Mouse (Mus musculus): Measurements from ENCODE around the gene Aim2.

Gene Aim2

DNA sequence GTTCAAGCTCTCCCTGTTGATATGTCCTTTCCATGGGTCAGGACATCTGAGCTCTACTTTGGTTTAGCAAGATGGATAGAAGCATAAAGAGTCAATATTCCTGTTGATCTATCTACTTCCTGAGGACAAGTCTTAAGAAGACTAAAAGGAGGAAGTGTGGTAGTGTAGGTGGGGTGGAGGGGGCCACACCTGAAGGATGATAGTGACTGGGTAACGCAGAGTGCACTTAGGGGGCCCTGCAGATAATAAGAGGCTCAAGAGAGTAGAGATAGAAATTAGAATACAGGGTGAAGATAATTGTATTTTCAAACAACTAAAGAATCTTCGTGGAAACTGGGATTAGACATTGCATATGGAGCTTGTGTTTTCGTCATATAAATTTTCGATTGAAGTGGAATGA, 5.6 kb upstream of the Aim2 start:
- DNase-seq (ENCODE audit: low spot score in 2 of 2): no peak

DNA sequence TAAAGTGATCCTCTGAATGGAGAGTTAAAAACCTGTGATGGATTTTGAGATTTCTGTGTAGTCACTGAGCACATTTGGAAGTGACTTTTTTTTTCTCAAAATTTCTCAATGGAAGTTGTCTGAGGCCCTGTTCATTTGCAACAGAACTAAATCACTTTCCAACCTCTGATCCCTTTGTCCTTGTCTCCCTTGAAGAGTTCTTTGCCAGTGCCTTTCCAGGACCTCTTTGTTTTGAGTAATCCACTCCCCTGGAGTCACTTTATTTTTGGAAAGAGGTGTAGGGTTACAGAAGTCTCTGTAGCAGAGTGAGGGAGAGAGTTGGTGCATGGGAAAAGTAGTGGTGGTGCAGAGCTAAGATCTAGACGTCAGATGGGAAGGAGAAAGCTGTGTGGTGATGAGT, 2.2 kb upstream of the Aim2 start:
- no peak for DNase-seq (ENCODE audit: low spot score in 2 of 2)

DNA sequence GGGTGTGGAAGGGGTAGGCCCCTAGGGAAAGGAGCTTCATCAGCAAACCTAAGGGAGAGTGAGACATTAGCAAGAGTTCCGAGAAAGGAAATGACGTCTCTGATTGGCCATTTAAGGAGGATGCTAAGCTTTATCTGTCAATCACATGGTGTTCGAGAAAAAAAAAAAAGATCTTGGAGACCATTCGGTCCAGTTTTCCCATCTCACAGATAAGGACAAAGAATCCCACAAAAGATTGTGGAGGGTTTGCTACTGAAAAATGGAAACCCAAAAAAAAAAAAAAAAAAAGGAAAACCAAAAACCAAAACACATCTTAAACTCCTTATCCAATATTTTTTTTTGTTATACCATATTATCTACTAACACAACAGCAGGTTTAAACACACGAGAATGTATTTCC, 1.5 kb upstream of the Aim2 start:
- no peak for DNase-seq (ENCODE audit: low spot score in 2 of 2)

DNA sequence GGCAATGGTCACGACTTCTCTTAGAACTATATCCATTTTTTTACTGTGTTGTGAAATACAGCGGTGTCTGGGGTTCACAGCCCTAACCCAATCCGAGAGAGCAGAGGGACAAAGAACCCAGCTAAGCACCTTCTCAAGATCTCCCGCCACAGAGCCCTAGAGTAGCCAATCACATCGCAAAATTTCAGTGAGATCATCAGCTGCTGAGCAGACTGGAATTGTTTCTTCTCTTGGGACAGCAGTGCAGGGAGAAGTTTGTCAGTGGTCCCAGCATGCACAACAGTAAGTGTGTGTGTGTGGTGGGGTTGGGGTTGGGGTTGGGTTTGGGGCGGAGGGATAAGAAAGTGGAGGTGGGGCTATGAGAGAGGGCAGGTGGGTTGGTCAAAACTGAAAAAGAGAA, 733 bp upstream of the Aim2 start:
- peak in 1 of 2 experiments; percentile 28 for DNase-seq (ENCODE audit: low spot score in 2 of 2)

DNA sequence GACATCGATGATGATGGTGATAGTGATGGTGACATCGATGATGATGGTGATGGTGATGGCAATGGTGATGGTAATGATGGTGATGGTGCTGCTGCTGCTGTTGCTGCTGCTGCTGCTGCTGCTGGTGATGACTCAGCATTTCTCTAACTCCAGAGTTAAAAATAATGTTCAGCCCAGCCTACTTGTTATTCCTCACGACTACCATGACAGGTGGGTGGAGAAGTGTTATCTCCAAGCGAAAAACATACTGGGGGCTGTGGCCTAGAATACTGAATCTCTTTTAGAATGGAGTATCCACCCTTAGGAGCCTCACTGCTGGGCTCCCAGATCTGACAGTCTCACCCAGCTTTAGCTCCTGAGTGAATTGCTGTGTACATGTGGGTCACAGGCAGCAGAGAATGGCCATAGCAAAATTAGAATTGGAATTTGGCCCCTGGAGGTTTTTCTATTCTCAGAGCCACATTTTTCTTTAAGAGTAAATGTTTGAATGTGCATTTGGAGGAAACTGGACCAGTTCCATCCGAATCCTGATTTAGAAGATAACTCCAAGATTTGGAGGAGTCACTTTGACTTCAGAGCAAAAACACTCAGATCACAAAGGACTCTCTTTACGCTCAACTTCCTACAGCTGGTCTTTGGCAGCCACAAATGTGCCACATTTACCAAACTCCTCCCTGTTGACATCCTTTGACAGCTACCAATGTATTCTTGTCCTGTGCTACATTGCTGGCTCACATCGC, 4.6 kb downstream of the Aim2 start:
- no peak for DNase-seq (ENCODE audit: low spot score in 2 of 2)

DNA sequence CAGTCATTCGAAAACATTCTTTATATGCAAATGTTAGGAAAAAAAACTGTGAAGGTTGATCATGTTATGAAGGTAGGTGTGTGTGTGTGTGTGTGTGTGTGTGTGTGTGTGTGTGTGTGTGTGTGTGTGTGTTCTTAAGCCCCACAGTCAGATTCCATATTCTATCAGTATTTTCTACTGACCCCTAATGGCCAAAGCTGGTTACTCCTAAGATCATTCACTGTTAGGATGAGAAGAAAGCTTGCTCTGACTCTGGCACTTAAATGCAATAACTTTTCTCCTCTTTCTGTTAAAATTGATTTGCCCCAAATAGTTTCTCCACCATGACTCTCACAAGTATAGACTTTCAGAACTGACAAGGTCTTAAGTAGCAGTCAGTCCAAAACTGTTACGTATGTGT, 6.0 kb downstream of the Aim2 start:
- DNase-seq (ENCODE audit: low spot score in 2 of 2): no peak

DNA sequence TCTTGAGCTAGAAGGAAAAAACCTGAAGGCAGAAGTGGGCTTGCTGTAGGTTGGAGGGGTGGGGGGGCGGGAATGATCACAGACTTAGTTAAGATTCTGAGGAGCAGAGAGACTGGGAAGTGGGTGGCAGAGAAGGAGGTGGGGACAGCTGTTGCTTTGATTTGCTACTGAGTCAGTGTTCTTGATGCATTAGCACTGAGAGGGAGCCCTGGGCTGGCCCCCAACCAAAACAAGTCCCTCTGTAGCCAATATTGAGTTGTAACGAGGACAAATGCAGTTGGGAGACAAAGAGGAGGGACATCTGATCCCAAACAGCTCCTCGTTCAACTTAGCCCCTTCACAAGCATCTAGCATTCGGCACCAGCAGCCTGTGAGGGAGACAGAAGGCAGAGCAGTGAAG, 7.1 kb downstream of the Aim2 start:
- DNase-seq (ENCODE audit: low spot score in 2 of 2): no peak

DNA sequence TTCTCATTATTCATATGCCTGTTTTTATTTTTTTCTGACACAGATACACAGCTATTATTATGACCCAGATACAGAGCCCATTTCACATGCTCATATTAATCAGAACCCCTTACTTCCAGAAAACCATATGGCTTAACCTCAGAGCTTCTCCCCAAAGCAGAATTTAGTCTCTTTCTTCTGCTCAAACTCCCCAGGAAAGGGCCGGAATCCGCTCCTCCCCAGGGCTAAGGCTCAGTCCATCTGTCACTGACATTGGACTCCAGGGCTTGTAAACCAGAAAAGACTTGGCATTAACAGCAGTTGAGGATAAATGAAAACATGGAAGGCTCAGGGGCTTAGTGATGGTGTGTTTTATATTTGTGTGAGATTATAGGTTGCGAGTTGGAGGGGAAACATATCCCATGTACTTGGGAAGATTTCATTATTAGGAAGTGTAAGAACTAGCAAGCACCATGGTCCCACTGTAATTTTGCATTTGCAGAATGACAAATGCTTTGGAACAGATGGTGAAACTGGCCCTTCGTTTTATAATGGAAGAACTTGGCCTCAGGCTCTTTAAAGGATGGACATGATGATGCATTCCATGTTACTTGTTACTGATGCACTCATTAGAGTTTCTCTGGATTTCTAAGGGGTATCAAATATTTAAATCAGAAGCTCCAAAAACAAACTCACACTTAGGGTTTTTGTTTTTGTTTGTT, 9.1 kb downstream of the Aim2 start:
- no peak for DNase-seq (ENCODE audit: low spot score in 2 of 2)

DNA sequence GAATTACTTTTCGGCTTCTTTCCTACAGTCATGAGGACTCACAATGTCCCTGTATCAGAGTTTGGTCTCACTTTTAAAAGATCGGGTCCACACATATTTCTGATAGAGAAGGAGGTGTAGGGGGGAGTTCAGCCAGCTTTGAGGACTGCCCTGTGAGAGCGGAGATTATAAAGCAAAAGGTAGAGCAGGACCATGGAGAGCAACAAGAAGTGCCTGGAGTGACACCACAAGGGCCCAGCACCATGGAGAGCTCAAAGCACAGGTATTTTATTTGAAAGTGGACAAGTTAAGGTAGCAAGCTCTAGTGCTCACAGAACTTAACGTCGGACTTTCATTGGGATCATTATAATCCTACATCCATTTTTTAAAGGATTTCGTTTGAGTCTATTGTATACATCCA, 11.0 kb downstream of the Aim2 start:
- peak; percentile 15 to 35 for DNase-seq (ENCODE audit: low spot score in 2 of 2)

DNA sequence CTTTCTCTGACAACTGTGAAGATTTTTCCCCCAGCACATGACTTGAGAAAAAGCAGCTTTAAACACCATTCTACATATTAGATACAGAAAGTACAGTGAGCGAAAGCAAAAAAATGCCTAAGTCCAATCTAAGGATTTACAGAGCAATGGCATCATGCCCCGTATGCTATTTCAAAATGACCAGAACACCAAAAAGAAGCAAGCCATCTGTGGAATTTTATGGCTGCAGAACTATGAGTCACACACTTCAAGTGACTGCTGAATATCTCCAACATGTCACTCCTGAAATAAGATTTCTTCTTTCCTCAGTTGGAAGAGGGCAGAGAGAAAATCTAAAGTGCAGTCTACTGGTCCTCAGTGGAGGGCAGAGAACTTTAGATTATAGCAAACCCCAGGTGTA, 12.8 kb downstream of the Aim2 start:
- DNase-seq (ENCODE audit: low spot score in 2 of 2): no peak

DNA sequence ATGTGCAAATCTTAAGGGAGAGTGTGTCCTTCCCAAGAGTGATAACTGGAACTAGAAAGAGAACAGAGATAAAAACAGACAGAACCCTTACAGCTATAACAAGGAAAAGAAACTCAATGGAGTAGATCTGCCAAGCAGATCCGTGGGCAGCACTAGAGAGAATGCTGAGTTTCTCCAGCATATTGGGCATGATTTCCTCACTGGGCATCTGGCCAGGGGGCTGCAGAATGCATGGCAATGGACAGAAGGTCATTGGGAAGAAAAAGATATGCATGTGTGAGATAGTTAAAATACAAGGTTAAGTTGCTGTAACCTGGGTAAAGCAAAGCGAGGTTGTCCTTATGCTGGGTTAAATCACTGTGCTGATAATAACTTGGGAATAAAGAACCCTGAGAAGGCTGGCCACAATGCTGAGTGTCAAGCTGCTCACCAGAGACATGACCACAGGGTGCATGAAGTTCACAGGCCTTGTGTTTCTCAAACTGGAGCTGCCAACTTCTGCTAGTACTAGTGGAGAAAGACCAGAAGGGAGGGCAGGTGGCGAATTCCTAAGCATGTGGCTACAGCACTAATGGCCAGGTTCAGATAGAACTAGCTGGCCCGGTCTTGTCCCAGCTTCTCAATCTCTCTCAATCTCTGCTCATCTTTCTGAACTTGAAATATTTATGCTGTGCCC, 13.6 kb downstream of the Aim2 start:
- no peak for DNase-seq (ENCODE audit: low spot score in 2 of 2)

DNA sequence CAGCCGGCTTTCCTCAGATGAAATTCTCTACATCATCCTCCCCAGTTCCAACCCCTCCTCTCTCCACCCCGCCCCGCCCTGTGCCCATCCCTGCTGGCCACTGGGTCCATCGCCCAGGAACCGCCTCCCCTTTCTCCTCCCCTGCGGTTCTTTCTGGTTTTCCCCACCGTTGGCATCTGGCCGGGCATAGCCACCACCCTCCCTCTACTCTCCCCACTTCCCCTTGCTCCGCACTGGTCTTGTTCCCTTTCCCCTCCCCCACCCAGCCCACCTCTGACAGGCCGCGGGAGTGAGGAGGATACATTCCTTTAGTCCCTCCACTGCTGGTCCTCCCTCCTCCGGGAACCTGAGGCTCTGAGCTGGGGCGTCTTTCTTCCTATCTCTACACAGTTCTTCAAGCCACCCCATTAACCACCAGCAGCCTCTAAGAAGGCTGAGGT, 15.3 kb downstream of the Aim2 start:
- DNase-seq (ENCODE audit: low spot score in 2 of 2): no peak

DNA sequence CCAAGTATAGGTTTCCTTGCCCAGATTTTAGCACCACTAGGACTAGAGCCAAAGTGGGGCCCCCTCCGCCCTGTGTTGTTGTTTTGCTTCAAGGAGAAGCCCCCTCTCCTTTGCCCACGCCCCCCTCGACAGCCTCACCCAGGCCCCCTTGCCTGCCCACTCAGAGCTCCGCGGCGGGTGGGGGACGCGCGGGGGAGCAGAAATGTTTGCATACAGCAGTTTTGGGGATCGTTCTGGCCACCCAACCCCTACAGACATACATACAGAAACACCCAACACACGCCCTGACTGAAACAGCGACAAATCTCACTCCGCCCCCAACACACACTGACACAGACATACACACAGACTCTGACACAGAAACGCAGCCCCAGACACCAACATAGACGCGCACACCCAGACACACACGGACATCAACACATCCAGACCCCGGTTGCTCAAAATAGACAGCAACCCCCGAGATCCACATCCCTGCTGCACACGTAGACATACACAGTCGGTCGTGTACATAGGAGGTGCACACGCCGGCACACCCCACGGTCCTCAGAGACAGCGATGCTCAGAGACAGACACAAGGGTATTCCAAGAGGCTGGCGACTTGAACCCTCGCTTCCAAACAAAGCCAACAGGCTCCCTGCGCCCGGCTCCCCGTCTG, 16.1 kb downstream of the Aim2 start:
- DNase-seq (ENCODE audit: low spot score in 2 of 2): no peak

DNA sequence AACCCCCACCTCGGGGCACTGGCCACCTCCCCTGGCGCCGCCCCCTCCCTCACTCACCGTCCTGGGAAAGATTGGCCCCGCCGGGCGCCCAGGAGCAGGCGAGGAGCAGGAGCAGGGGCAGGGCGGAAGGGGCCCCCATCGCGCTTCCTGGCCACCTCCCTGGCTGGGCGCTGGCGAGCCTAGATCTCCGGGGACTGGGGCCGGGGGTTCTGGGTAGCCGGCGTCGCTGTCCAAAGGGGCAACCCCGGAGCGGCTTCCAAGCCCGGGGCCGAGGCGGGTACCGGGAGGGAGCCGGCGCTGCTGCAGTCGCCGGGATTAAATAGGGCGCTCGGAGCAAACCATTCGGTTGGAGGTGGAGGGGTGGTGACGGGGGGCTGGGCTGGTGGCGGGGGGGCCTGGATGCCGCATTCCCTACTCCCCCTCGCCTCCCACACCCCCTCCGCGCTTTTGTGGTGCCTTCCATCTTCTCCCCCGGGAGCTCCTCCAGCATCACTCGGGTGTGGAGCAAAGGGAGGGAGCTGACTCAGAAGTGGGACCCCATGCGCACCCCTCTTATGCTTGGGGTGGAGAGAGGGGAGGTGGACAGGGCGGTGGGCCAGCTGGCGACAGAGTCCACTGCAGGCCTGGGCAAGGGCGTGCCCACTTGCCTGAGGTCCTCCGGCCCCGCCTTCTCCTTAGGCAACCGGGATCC, 16.8 kb downstream of the Aim2 start, which contains the start of gene Cadm3:
TSS of gene Cadm3 (minus strand) at position 340 of the 691 bp plus-strand sequence.
- DNase-seq (ENCODE audit: low spot score in 2 of 2): peak; percentile 2 to 19

DNA sequence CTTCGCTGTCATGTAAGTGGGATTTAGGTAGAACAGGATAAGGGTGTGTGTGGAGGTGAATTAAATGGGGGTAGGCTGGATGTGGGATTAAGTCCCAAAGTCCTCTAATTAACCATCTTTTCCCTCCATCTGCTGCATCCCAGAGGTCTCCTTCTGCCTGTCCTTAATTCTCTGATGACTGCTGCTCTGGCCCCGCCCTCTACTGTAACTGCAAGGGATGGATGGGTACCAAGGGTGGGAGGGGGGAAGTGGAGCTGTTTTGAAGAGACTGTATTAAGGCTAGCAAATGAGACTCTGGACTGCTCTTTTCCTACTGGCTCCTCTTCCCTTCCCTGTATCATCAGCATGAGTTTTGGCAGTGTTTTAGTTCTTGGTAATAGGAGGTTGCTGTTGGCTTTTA, 18.9 kb downstream of the Aim2 start:
- no peak for DNase-seq (ENCODE audit: low spot score in 2 of 2)

DNA sequence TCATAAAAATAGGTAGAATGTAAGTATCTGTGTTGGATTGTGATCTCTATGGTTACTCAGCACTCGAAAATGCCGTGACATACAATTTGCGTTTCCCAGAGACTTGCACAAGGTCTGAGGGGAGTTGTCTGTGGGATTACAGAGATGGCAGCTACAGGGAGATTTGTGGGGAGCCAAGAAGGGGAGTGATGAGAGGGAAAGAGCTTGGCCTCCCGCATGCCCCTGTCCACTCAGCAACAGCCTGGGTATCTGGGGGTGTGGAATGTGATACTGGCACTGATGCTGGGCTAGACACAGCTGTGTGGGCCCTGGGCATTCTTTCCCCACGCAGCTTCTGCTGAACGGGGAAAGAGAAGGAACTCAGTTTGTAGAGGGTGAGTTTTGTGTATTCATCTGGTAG, 19.8 kb downstream of the Aim2 start:
- no peak for DNase-seq (ENCODE audit: low spot score in 2 of 2)

DNA sequence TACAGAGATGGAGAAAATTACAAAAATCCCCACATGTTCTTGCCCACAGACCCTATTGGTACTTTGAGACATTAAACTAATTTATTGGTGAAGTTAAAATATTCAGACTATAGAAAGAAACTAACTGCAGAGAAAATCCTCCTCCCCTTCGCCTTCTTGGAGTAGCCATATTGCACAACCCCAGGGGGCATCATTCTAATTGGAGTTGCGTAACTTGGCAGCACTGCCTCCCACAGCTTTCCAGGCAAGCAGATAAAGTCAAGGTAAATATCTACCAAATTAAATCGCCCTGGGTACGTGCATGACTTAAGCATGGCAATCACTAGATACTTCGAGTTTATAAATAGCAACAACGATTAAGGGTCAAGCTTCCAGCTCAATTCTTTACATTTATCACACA, 20.9 kb downstream of the Aim2 start:
- DNase-seq (ENCODE audit: low spot score in 2 of 2): no peak

DNA sequence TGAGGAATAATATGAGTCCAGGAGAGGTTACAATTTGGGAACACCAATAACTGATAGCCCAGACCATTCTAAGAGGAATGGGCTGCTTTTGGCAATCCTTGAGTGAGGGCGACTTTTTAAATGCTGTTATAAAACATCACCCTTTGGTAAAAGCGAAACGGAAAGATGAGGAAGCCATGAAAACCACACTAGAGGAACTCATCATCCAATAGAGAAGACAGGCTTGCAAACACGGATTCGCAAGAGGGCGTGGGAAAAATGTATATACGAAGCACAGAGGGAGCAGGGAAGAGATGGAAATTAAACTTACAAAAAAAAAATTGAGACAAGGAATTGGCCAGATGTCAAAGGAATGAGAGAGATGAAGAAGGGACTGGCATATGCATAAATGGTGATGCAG, 23.3 kb downstream of the Aim2 start:
- no peak for DNase-seq (ENCODE audit: low spot score in 2 of 2)

DNA sequence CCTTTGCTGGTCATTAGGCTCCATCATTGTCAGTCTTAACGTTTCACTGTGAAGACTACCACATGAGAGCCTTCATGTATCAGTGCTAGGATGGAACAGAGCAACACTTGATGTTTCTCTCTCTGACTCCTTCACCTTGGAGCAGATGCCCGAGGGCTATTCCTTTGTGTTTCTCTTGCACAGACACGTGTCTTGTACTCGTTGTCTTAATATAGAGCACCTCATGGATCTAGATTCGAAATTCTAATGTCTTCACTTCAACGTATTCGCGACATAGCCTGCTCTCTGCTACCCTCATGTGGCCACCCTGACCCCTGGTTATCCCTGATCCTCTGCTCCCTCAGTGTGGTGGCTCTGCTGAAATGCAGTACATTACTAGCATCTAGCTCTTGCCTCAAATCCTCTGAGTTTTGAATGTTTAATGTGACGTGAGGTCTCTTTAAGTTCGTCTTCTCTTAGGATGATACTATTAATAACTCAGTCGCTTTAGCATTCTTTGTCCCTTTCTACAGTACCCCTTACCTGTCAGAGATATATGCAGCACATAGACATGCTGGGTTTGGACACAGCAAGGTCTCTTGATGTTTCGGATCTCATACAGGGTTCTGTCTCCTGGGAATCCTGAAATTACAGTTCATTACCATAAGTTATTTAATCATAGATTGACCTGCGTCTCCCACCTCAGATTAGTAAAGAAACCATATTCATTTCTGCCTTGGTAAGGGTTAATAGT, 26.9 kb downstream of the Aim2 start:
- peak in 1 of 2 experiments; percentile 14 for DNase-seq (ENCODE audit: low spot score in 2 of 2)

DNA sequence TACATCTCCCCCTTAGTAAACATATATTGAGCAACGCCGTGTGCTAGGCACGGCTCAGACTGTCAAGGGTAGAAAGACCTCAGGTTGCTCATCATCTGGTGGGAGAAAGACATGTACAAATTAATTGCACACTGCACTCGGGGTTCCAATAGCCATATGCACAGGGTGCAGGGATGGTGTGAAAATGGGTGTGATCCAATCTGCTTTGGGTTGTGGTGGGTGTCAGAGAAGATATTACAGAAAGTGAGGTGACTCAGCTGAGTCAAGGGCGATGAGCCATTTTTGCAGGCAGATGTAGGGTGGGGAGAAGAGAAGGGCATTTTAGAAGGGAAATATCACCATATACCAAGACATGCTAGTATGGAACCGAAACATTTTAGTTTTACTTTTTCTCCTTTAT, 30.8 kb downstream of the Aim2 start:
- no peak for DNase-seq (ENCODE audit: low spot score in 2 of 2)

DNA sequence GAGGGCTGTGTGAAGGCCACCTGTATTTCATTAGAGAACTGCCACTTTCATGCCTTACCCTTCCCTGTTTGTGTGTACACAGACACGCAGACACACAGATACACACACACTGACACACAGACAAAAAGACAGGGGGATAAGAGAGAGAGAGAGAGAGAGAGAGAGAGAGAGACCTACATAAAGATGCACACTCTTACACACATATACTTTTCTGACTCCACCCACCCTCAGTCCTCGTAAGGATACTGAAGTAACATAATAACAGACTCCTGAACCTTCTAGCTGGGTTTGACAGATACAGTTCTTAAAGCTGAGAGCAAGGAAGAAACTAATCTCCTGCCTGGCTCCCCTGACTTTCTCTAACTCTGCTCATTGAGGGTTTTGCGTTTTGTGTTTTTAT, 38.8 kb downstream of the Aim2 start:
- no peak for DNase-seq (ENCODE audit: low spot score in 2 of 2)
